Mouse (Mus musculus) heart, adult 2 months (tissue): ENCODE results near the gene 9430097D07Rik.

Experiments
- CTCF ChIP-seq: fragments of 200-600 bp; IDR thresholded peaks from 2 replicates; pipeline ENCODE4 v1.8.1; 2022; ENCODE audit warnings: antibody characterized with exemption, mild to moderate bottlenecking, moderate library complexity
- EP300 ChIP-seq: fragments of 200-500 bp; IDR thresholded peaks from 2 replicates; pipeline ENCODE4 v1.6.1; 2011; ENCODE audit warnings: low read depth, low read length, control low read depth; ENCODE audit not compliant: insufficient read depth
- POLR2A ChIP-seq: fragments of 200-500 bp; IDR thresholded peaks from 2 replicates; pipeline ENCODE4 v1.6.1; 2011; ENCODE audit warnings: mild to moderate bottlenecking, low read depth, low read length, control low read depth; ENCODE audit not compliant: insufficient read depth

- TF ChIP-seq POLR2A = no peak
- no peak for TF ChIP-seq CTCF
- no peak for TF ChIP-seq EP300
These were observed 39.9 kb downstream of the 9430097D07Rik start for GRCm38 (mm10) chr2:32535501-32535991.
